Mouse (Mus musculus) spleen, adult 2 months (tissue): ENCODE measurements around the gene Gpa33.

Experiments
- CTCF ChIP-seq: fragments of 200-500 bp; IDR thresholded peaks from 2 replicates; pipeline ENCODE4 v1.5.1; 2011; ENCODE audit warnings: mild to moderate bottlenecking, inconsistent platforms; ENCODE audit not compliant: insufficient read depth, insufficient read length, insufficient replicate concordance; ENCODE audit errors: extremely low read depth
- POLR2A ChIP-seq: fragments of 200-500 bp; IDR thresholded peaks from 2 replicates; pipeline ENCODE4 v1.6.1; 2011; ENCODE audit warnings: low read depth, low read length, inconsistent platforms

DNA sequence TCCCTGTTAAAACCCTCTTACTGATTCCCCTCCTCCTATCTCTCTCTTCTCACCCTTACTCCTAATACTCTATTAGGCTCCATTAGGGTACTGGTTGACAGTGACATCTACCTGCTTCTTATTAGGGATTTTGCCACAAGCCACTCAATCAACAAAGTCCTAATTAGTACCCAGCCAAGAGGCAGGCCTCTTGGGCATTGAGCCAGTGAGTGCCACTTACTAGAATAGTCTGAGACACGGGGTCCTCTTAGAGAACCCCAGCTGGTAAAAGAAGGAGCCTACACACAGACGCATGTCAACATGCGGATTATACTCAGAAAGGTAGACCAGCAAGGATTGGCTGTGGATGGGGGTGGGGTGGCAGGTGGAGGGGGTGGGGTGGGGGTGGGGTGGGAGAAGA, 9.1 kb downstream of the Gpa33 start:
- TF ChIP-seq POLR2A (no peak), CTCF (no peak)
